Mouse (Mus musculus): ENCODE measurements around the gene Ryr2.

DNA sequence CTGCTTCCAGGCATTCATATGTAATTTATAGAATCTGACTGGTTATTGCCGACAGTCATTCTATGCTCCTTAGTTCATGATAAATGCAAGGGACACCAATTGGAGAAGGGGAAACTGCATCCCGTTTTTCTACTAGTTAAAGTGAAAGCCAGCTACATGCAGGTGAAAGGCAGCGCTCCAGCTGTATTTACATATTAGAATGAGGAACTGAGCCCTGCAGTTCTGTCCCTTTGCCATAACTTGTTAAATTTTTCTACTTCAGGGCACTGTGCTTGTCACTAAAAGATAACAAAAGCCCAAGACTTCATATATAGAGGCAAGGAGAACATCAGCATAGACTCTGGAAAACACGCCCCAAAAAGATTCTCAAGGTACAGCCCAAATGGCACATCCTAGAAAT is 165.0 kb downstream of the Ryr2 start:
- TF ChIP-seq EP300 (IDR thresholded peaks at IDR 0.05; ENCODE audit: insufficient read depth, low read depth, low read length) (no peak), CTCF (IDR thresholded peaks at IDR 0.05) (no peak), POLR2A (IDR thresholded peaks at IDR 0.05; ENCODE audit: insufficient read depth, low read depth, low read length) (no peak)
